Mouse (Mus musculus): ENCODE data around the gene Cdk4. TPM values are rescaled to one million over a fixed set of nuclear protein-coding genes. Genes with fewer than 3 reads are reported as not detected.

Cdk4 gene
- total RNA-seq, 2 experiments from 2014 or later, result 43.3 to 46.9 TPM

- DNase-seq, result no peak
These were observed 36.5 kb downstream of the Cdk4 start for GRCm38 (mm10) chr10:127099868-127100267.

- DNase-seq, result no peak
These were observed 37.1 kb downstream of the Cdk4 start for GRCm38 (mm10) chr10:127100414-127100813.

- DNase-seq, result no peak
These were observed 37.8 kb downstream of the Cdk4 start for GRCm38 (mm10) chr10:127101151-127101550.

GRCm38 (mm10) chr10:127103631-127104030, 40.3 kb downstream of the Cdk4 start:
- DNase-seq, result no peak

GRCm38 (mm10) chr10:127107563-127108261, 44.4 kb downstream of the Cdk4 start:
- DNase-seq, result no peak

- no peak for DNase-seq
These were observed 44.9 kb downstream of the Cdk4 start for GRCm38 (mm10) chr10:127108262-127108583.

GRCm38 (mm10) chr10:127111001-127111887, 47.9 kb downstream of the Cdk4 start:
- DNase-seq, result no peak

- no peak for DNase-seq
These were observed 51.1 kb downstream of the Cdk4 start for GRCm38 (mm10) chr10:127114408-127114807.

- DNase-seq, result no peak
These were observed 51.7 kb downstream of the Cdk4 start for GRCm38 (mm10) chr10:127115068-127115467.

Other genes with a start within 250 kb of the Cdk4 start
- 1 to 10 TPM; 2.5 to 2.6 TPM for gene Atp23, start 162.2 kb upstream of the Cdk4 start, total RNA-seq (2021)
- 10 to 100 TPM; 90.6 to 98.7 TPM for gene Ctdsp2, start 84.8 kb upstream of the Cdk4 start, total RNA-seq (2021)
- gene Avil, start 62.8 kb upstream of the Cdk4 start, total RNA-seq (2021), result 1 to 10 TPM; 1.5 to 2.3 TPM
- gene Tsfm, start 32.7 kb upstream of the Cdk4 start, total RNA-seq (2021), result 10 to 100 TPM; 20.9 TPM
- gene Mettl1, start 22.1 kb upstream of the Cdk4 start, total RNA-seq (2021), result 1 to 10 TPM; 7.9 to 9.5 TPM
- under 1 TPM; 0.15 to 0.24 TPM for gene Eef1akmt3, start 22.0 kb upstream of the Cdk4 start, total RNA-seq (2021)
- gene Cyp27b1, start 15.3 kb upstream of the Cdk4 start, total RNA-seq (2021), result under 1 TPM; 0.10 to 0.19 TPM
- gene March9, start 3.4 kb upstream of the Cdk4 start, total RNA-seq (2021), result under 1 TPM; 0.62 to 0.82 TPM
- 10 to 100 TPM; 24.1 to 28.8 TPM for gene Tspan31, start 6.7 kb downstream of the Cdk4 start, total RNA-seq (2021)
- 1 to 10 TPM; 2.0 to 2.4 TPM for gene Agap2, start 11.8 kb downstream of the Cdk4 start, total RNA-seq (2021)
- 10 to 100 TPM; 11.3 to 13.9 TPM for gene Os9, start 57.6 kb downstream of the Cdk4 start, total RNA-seq (2021)
- under 1 TPM; 0.78 to 1.00 TPM for gene B4galnt1, start 101.7 kb downstream of the Cdk4 start, total RNA-seq (2021)
- gene Slc26a10, start 117.1 kb downstream of the Cdk4 start, total RNA-seq (2021), result 1 to 10 TPM; 3.3 to 6.5 TPM
- gene Arhgef25, start 126.5 kb downstream of the Cdk4 start, total RNA-seq (2021), result 1 to 10 TPM; 8.7 to 9.3 TPM
- 10 to 100 TPM; 18.9 to 19.6 TPM for gene Dtx3, start 132.2 kb downstream of the Cdk4 start, total RNA-seq (2021)
- 1 to 10 TPM; 4.7 to 6.9 TPM for gene Pip4k2c, start 148.1 kb downstream of the Cdk4 start, total RNA-seq (2021)
- gene Kif5a, start 199.8 kb downstream of the Cdk4 start, total RNA-seq (2021), result under 1 TPM; 0.18 to 0.62 TPM
- 10 to 100 TPM; 88.3 to 90.8 TPM for gene Dctn2, start 202.8 kb downstream of the Cdk4 start, total RNA-seq (2021)
- gene Mbd6, start 225.5 kb downstream of the Cdk4 start, total RNA-seq (2021), result 10 to 100 TPM; 12.7 to 14.3 TPM
- gene Mars, start 248.3 kb downstream of the Cdk4 start, total RNA-seq (2021), result 10 to 100 TPM; 48.3 to 53.5 TPM